Mouse (Mus musculus) adrenal gland, postnatal 4 days (tissue): ENCODE measurements at regions not wholly inside any gene's neighbourhood (a gene's known extent, or its start where the extent isn't known, plus 50 kb on each side); places are given as distances from the start of the nearest gene placed in this dataset. TPM values are rescaled to one million over a fixed set of nuclear protein-coding genes. Genes with fewer than 3 reads are reported as not detected.
"Not testable (repeated sequence)": the region's sequence is repeated elsewhere in the genome, so short reads cannot be mapped to it uniquely, and the experiment has no call there.

Experiments
- DNase-seq, 2 experiments: peaks; one replicate each; pipeline ENCODE4 v3.0.0; 2021 to 2022; ENCODE audit warnings: low spot score in 2 of 2, mixed read lengths in 2 of 2
- microRNA-seq: library from miRNA; unstranded; fragments of <30 nt; microRNA quantifications from one replicate; pipeline ENCODE4 v1.2.0, GENCODE M21; 2021

DNA sequence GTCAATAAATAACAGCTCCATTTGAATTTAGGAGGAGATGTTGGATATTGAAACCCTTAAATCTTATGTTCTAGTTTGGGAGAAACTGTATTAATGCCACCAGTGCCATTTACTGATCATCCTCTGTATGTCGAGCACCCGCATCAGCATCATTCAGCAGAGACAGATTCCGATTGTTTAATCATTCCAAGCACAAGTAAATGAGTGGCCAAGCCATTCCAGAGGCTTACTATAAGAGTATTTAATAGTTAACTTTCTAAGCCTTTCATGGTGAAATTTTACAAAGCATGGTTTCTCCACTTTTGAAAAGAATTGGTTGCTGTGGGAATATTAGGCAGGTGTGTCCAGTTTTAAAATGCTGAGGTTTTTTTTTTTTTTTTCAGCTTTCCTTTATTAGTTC, 1363.9 kb upstream of the Got2 start:
- DNase-seq = no peak

DNA sequence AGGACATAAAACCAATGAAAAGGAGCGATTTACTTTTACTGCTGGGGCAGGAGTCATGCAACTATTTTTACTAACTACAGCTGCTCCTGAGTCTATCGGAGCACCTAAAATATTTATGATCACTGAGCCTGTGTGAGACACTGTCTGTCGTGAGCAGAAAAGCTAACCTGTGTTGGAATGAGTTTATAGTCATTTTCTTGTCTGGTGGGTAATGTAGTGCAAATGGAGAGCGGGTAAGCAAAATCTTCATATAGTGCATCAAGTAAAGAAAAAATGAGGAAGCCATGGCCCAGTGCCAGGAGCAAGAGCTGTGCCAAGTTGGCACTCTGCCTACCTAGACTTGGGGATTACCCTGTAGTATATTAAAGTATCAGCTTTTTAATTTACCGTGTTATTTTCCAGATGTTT, 1363.1 kb upstream of the Got2 start:
- peak in 1 of 2 experiments; percentile 5 for DNase-seq

DNA sequence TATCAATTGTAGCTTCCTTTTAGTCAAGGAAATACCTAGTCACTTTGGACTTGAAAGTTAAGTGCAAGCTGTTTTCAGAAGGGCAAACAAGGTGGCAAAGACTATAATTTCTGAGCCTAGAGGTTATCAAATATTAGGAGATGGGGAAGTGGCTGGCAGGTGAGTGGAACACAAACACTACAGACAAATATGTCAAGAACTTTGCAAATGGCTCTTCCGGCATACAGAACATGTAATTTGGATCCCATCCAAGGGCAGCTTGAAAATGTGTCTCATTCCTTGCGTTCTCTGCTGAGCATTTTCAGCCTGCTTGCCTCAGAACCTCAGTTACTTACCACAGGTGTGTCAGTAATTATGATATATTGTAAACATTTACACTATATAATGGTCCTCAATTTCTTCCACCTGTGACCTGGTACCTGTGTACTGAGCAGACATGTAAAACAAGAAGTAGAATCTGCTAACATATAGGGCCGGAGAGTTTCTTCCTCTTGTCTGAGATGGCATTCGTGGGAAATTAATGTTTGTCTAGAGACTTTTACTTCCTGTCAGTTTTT, 1346.3 kb upstream of the Got2 start:
- DNase-seq = no peak

GRCm38 (mm10) chr8:97232619-97233376, 1344.5 kb upstream of the Got2 start:
- no peak for DNase-seq

- DNase-seq = no peak
These were observed 1343.3 kb upstream of the Got2 start for GRCm38 (mm10) chr8:97231652-97232051.

DNA sequence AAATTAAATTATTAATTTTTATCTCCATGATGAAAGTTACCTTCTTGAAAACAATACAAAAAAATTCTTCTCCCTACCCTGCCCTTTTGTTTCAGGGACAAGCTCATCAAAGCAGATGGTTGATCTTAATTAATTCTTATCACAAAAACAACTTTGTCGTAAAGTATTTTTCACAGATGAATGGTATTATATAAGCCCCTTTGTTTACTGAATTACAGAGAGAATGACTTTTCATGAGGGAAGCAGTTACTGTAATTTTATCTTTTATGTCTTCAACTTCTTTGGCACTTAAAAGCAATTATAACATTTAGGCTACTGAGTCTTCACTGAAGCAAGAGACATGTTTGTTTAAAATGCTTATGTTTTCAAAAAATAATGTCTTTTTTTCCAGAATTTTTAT, 1303.5 kb upstream of the Got2 start:
- DNase-seq = no peak

DNA sequence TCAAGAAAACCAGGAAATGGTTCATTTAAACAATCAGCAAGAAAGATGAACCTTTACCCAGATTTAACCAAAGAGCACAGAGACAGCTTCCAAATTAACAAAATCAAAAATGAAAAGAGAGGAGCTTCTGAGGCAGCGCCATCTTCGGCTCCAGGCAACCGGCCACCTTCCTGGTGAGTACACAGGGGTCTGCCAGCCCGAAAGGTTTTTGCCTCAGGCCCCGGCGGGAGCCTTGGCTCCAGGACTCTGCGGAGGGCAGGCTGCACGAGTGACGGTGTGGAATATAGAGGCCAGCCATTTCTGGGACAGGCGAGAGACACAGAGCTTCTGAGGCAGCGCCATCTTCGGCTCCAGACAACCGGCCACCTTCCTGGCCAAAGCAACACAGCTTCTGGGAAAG, 1295.5 kb upstream of the Got2 start:
- not testable (repeated sequence) for DNase-seq

DNA sequence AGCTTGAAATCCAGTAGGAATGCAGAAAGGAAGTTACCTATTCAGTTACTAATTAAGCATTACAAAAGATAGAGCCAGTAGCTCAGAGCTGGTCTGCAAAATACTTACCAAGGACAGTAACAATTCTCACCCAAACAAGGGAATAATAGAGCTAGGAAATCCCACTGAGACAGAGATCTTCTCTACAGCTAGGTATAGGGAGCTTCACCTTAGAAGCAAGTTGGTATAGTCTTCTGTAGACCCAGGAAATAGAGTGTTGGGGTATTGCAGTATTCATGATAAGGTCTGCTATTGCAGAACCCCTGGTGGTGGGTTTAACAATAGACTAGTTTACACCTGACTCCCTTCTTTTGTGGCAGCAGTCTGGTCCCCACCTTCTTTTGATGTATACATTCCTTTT, 1294.1 kb upstream of the Got2 start:
- not testable (repeated sequence) for DNase-seq

Small RNAs in the stretch of these regions (microRNA-seq; reads per million reads assigned to microRNA genes)
- not detected for gene Gm26399
